Mouse (Mus musculus): ENCODE data around the gene Crtc1.

The Crtc1 gene

DNA sequence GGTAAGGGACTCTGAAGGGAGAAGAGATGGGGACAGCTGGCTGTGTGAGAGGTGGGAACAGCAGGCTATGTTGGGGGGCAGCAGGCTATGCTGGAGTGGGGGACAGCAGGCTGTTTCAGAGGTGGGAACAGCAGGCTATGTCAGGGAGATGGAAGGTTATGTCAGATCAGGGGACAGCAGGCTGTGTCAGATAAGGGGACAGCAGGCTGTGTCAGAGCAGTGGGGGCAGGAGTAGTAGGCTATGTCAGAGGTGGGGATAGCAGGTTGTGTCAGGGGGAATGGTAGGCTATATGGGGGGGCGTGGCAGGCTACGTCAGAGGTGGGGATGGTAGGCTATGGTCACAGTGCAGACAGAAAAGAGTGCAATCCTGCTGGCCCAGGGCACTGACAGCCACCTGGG lies 16.7 kb downstream of the Crtc1 start:
- ATAC-seq (ENCODE audit: low TSS enrichment), result no peak

- ATAC-seq (ENCODE audit: low TSS enrichment), result no peak
Observed at GRCm38 (mm10) chr8:70421349-70422104, 17.9 kb downstream of the Crtc1 start.

DNA sequence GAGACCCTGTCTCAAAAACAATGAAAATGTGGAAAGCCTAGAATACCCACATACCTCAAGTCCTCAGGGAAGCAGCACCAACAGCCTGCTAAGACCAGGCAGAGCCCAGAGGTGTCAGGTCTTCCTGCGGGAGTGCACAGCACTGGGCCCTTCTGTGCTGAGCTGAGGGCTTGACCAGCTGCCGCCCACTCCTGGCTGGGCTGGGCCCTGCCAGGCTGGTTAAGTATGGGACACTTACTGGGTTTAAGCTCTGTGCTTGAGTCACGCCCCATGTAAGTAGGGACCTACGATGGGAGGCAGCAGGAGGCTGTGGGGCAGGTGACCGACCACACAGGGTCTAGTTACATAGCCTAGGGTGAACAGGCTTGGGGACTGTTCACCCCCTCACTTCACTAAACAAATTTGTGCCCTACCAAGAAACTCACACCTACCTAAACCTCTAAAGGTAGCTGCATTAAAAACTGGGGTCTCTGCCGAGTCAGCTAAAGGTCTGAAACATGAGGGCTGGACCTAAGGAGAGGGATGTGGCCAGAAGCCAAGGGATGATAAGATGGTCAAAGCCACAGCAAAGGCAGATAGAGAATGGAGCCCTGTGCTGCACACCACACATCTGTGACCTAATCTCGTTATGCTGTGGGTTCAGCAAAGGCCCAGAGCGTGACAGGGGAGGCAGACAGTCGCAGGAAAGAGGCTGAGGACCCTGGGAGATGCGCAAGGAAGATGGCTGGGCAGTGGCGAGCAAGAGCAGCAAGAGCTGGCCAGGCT lies 19.3 kb downstream of the Crtc1 start:
- no peak for ATAC-seq (ENCODE audit: low TSS enrichment)

- peak; percentile 39 for ATAC-seq (ENCODE audit: low TSS enrichment)
Observed at GRCm38 (mm10) chr8:70418954-70419353, 20.4 kb downstream of the Crtc1 start.

GRCm38 (mm10) chr8:70417914-70418313 lies 21.5 kb downstream of the Crtc1 start:
- peak; percentile 68 for ATAC-seq (ENCODE audit: low TSS enrichment)

DNA sequence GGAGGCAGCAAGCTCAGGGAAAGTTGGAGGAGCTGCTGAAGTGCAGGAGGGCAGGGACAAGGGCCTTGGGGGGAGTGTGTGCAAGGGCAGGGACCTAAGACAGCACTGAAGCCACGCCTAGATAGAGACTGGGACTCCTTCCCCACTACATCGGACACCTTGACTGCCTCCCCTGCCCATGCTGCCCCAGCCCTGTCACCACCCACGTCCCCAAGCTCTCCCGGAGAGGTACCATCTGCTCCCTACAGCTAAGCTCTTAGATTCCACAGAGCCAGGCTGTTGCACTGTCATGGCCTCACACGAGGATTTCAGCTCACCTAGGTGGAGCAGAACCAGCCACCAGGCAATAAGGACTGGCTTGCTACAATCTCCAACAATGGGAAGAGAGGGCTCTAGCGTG lies 22.4 kb downstream of the Crtc1 start:
- peak; percentile 51 for ATAC-seq (ENCODE audit: low TSS enrichment)

- no peak for ATAC-seq (ENCODE audit: low TSS enrichment)
Observed at GRCm38 (mm10) chr8:70415540-70416451, 23.6 kb downstream of the Crtc1 start.

- no peak for ATAC-seq (ENCODE audit: low TSS enrichment)
Observed at GRCm38 (mm10) chr8:70414310-70414946, 25.0 kb downstream of the Crtc1 start.

GRCm38 (mm10) chr8:70410281-70410680 lies 29.1 kb downstream of the Crtc1 start:
- no peak for ATAC-seq (ENCODE audit: low TSS enrichment)

- peak; percentile 78 for ATAC-seq (ENCODE audit: low TSS enrichment)
Observed at GRCm38 (mm10) chr8:70409455-70409871, 29.9 kb downstream of the Crtc1 start.

GRCm38 (mm10) chr8:70409019-70409418 lies 30.4 kb downstream of the Crtc1 start:
- no peak for ATAC-seq (ENCODE audit: low TSS enrichment)

- no peak for ATAC-seq (ENCODE audit: low TSS enrichment)
Observed at GRCm38 (mm10) chr8:70408301-70408700, 31.1 kb downstream of the Crtc1 start.

- no peak for ATAC-seq (ENCODE audit: low TSS enrichment)
Observed at GRCm38 (mm10) chr8:70406427-70407069, 32.8 kb downstream of the Crtc1 start.

DNA sequence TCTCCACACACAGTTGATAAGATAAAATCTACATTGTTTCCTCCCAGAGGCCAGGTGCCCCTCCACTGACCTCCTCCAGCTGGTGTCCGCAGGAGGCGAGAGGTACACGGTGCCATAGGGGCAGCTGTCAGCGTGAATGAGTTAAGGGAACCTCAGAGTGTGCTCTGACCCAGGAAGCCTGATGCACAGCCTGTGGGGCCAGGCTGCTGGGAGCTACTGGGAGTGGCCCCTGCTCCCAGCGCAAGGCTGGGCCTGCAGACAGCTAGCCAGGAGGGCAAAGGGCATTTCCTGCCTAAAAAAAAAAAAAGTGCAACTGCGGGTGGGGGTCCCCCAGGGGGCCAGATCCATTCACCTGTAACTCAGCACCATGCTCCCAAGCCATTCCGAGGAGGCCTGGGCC lies 34.2 kb downstream of the Crtc1 start:
- no peak for ATAC-seq (ENCODE audit: low TSS enrichment)

DNA sequence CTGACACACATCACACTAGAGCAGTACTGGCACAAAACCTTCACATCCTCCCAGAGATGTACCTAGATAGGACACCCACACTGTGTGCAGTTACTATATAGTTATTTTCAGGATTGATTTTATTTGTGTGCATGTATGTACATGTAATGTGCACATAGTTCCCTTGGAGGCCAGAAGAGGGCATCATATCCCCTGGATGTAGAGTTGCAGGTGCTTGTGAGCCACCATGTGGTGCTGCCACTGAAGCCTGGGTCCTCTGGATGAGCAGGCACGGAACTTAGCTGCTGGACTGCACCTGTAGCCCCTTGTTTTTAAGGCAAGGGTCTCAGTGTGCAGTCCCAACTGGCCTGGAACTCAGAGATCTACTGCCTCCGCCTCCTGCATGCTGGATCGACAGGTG lies 35.2 kb downstream of the Crtc1 start:
- ATAC-seq (ENCODE audit: low TSS enrichment), result no peak

GRCm38 (mm10) chr8:70397611-70398563 lies 41.5 kb downstream of the Crtc1 start:
- ATAC-seq (ENCODE audit: low TSS enrichment), result no peak

- ATAC-seq (ENCODE audit: low TSS enrichment), result no peak
Observed at GRCm38 (mm10) chr8:70396184-70396583, 43.2 kb downstream of the Crtc1 start.

DNA sequence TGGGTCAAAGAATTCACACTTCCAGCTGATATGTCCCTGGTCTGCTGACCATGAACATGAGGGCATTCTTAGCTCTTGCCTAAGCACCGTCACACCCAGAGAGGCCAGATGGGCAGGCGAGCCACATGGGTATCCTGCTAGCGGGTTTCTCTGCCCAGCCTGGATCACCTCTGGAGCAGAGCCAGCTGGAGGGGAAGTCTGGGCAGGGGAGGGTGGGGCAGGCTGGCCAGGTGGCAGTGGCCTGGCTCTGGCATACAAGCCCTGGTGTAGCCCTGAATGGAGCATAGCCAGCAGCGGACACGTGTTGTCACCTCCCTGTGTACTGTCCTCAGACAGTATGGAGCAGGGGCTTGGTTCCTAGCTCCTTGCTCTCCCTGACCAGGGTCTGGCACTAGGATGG lies 43.7 kb downstream of the Crtc1 start:
- ATAC-seq (ENCODE audit: low TSS enrichment), result no peak

DNA sequence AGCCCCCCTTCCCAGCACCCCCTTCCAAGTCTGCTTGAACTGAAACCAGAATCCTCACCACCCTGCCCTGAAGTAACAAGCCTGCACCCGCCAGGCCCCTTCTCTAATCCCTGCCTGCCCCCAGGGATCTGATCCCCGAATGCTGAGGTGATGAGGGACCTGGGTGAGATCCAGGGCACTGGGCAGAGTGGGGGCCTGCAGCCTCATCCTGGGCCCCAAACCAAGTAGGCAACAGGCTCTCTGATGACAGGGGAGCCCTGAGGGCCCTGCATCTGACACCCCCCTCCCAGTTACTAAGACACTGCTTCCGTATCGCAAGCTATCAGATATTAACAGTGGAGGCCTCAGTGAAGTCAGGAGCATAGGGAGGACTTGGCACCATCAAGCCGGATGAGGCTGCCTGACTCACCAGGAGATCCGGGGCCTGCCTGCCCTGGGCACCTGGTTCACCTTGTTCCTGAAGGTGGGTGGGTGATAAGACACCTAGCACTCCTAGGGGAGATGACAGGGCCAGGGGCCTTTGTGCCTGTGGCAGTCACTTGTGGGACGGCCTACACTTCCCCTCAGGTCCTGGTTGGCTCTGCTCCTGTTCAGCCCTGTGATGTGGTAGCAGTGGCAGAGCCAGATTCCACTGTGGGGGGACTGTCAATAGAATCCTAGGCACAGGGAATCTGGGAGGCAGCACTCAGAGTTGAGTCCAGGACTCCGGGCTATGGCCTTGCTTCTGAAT lies 44.9 kb downstream of the Crtc1 start:
- no peak for ATAC-seq (ENCODE audit: low TSS enrichment)
